Mouse (Mus musculus) thymus, adult 2 months (tissue): ENCODE data around the gene Slco1b2.

Experiments
- CTCF ChIP-seq: fragments of 200-500 bp; IDR thresholded peaks from 2 replicates; pipeline ENCODE4 v1.5.1; 2012; ENCODE audit warnings: mild to moderate bottlenecking, control low read depth, low read length, moderate library complexity, borderline replicate concordance; ENCODE audit not compliant: control insufficient read depth, poor library complexity, insufficient read depth; ENCODE audit errors: extremely low read depth
- POLR2A ChIP-seq: fragments of 200-500 bp; IDR thresholded peaks from 2 replicates; pipeline ENCODE4 v1.6.1; 2012; ENCODE audit warnings: mild to moderate bottlenecking, low read length, control low read depth, moderate library complexity; ENCODE audit not compliant: control insufficient read depth, poor library complexity, insufficient read depth; ENCODE audit errors: extremely low read depth

GRCm38 (mm10) chr6:141597037-141597436, 32.3 kb upstream of the Slco1b2 start:
- TF ChIP-seq CTCF = no peak
- no peak for TF ChIP-seq POLR2A
